Mouse (Mus musculus) neural tube, embryonic 12.5 days (tissue): ENCODE measurements around the gene Vmn2r5. TPM values are rescaled to one million over a fixed set of nuclear protein-coding genes. Genes with fewer than 3 reads are reported as not detected.
"Not testable (repeated sequence)": the region's sequence is repeated elsewhere in the genome, so short reads cannot be mapped to it uniquely, and the experiment has no call there.

Experiments
- ATAC-seq: fragments of 200-750 bp; cut with Nextera tagmentation; 2 replicates; pipeline ENCODE4 v1.8.0; 2017; ENCODE audit warnings: low read depth, mild to moderate bottlenecking, moderate TSS enrichment, moderate library complexity; ENCODE audit not compliant: low FRiP score
- H3K27ac ChIP-seq: fragments of 300-500 bp; sonication (generic); 2 replicates; pipeline ENCODE4 v1.5.1; 2016
- H3K27me3 ChIP-seq: fragments of 300-500 bp; sonication (generic); replicated peaks from 2 replicates; pipeline ENCODE4 v1.6.1; 2016; ENCODE audit warnings: mild to moderate bottlenecking
- H3K36me3 ChIP-seq: fragments of 300-500 bp; sonication (generic); 2 replicates; pipeline ENCODE4 v1.6.1; 2016; ENCODE audit warnings: mild to moderate bottlenecking
- H3K4me1 ChIP-seq: fragments of 300-500 bp; sonication (generic); 2 replicates; pipeline ENCODE4 v1.6.1; 2016
- H3K4me2 ChIP-seq: fragments of 300-500 bp; sonication (generic); replicated peaks from 2 replicates; pipeline ENCODE4 v1.6.1; 2016; ENCODE audit warnings: mild to moderate bottlenecking
- H3K4me3 ChIP-seq: fragments of 300-500 bp; sonication (generic); 2 replicates; pipeline ENCODE4 v1.5.1; 2016
- H3K9ac ChIP-seq: fragments of 300-500 bp; sonication (generic); 2 replicates; pipeline ENCODE4 v1.6.1; 2016; ENCODE audit warnings: mild to moderate bottlenecking
- H3K9me3 ChIP-seq: fragments of 300-500 bp; sonication (generic); 2 replicates; pipeline ENCODE4 v1.6.1; 2016; ENCODE audit warnings: mild to moderate bottlenecking
- WGBS: fragments of 180-500 bp; shearing (Covaris S2); methylation state at CpG from one replicate; pipeline ENCODE4 v1.1.7; 2016; 5-methylcytosine and 5-hydroxymethylcytosine counted together
- polyA plus RNA-seq: library from polyadenylated mRNA; unstranded; fragments of >200 nt; fragmentation: Nextera tagmentation; extraction: Ambion mirVana; gene quantifications from 2 replicates; pipeline ENCODE4 v1.2.1, GENCODE M21; 2016

Gene Vmn2r5
- not detected in 2 replicates for polyA plus RNA-seq

GRCm38 (mm10) chr3:64509742-64510141, at the start of gene Vmn2r5:
Vmn2r5 (minus strand) TSS chr3:64509842.
- 90% methylated on average over 1 of the region's 2 CpGs for WGBS
- not testable (repeated sequence) for ATAC-seq, H3K27ac ChIP-seq, H3K9ac ChIP-seq, H3K36me3 ChIP-seq, H3K27me3 ChIP-seq, H3K4me3 ChIP-seq, H3K4me1 ChIP-seq, H3K9me3 ChIP-seq, H3K4me2 ChIP-seq

DNA sequence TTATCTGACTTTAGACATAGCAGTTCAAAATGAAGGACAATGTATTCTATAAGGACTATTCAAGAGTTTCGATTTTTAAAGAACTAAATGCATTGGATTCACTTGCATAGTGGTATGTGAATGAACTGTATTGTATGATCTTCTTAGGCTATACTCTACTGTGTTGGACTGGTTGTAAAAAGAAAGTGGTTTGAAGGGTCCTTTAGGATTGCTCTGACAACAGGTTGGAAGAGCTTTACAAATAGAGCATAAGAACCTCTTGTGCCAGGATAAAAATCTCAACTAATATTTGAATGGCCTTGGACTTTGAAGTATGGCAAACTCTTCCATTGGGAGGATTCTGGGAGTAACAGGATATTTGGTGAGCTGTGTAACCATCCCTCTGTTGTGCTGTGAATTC, 13.9 kb upstream of the Vmn2r5 start:
- H3K27me3 ChIP-seq, H3K4me1 ChIP-seq, H3K27ac ChIP-seq, H3K4me3 ChIP-seq, H3K36me3 ChIP-seq, H3K4me2 ChIP-seq, ATAC-seq, H3K9me3 ChIP-seq, H3K9ac ChIP-seq: not testable (repeated sequence)
- 86% methylated on average over 1 of the region's 1 CpGs for WGBS

Other genes starting within 250 kb of the Vmn2r5 start
- gene Vmn2r3, start 220.1 kb downstream of the Vmn2r5 start, polyA plus RNA-seq, result not detected in 2 replicates
- gene Vmn2r4, start 94.5 kb downstream of the Vmn2r5 start, polyA plus RNA-seq, result not detected in 2 replicates
- gene Vmn2r6, start 56.0 kb upstream of the Vmn2r5 start, polyA plus RNA-seq, result not detected in 2 replicates